Mouse (Mus musculus) splenic B cell, adult 2 months (primary cell): ENCODE measurements around the gene Ankrd50.

ENCODE experiments used
- DNase-seq: peaks from one replicate; pipeline ENCODE4 v3.0.0-alpha.2; 2011; ENCODE audit warnings: low read depth, low spot score
- H3K27me3 ChIP-seq: 2 replicates; pipeline ENCODE4 v1.6.1; 2012; ENCODE audit warnings: mild to moderate bottlenecking, low read length, moderate library complexity, mixed read lengths; ENCODE audit not compliant: control insufficient read depth, poor library complexity, insufficient read depth, severe bottlenecking
- H3K36me3 ChIP-seq: 2 replicates; pipeline ENCODE4 v1.6.1; 2012; ENCODE audit warnings: mild to moderate bottlenecking, low read length, moderate library complexity, mixed read lengths; ENCODE audit not compliant: control insufficient read depth, poor library complexity, insufficient read depth, severe bottlenecking

Gene Ankrd50

GRCm38 (mm10) chr3:38446586-38446985 is 38.1 kb downstream of the Ankrd50 start:
- Histone ChIP-seq H3K27me3 (no peaks in the 10 kb centered on the region), H3K36me3 (no peaks in the 10 kb centered on the region; the same call in 1 of the 2 replicates)
- DNase-seq, result no peak

- no peaks in the 10 kb centered on the region for H3K36me3 ChIP-seq
- no peak for DNase-seq
- H3K27me3 ChIP-seq, result no peaks in the 10 kb centered on the region
These were observed 40.8 kb downstream of the Ankrd50 start for GRCm38 (mm10) chr3:38443875-38444274.

- H3K27me3 ChIP-seq, result no peaks in the 10 kb centered on the region; the same call in 1 of the 2 replicates
- no peak for DNase-seq
- no peaks in the 10 kb centered on the region for H3K36me3 ChIP-seq
These were observed 44.1 kb downstream of the Ankrd50 start for GRCm38 (mm10) chr3:38440564-38440991.

GRCm38 (mm10) chr3:38436596-38436995 is 48.0 kb downstream of the Ankrd50 start:
- H3K27me3 ChIP-seq, result no peaks in the 10 kb centered on the region; the same call in 1 of the 2 replicates
- DNase-seq, result no peak

GRCm38 (mm10) chr3:38435828-38436227 is 48.8 kb downstream of the Ankrd50 start:
- H3K27me3 ChIP-seq, result no peaks in the 10 kb centered on the region; the same call in 1 of the 2 replicates
- DNase-seq, result no peak
- H3K36me3 ChIP-seq, result no peaks in the 10 kb centered on the region

More at GRCm38 (mm10) chr3:38436596-38436995, 48.0 kb downstream of the Ankrd50 start:
- no peaks in the 10 kb centered on the region for H3K36me3 ChIP-seq

- DNase-seq, result no peak
- no peaks in the 10 kb centered on the region; the same call in 1 of the 2 replicates for H3K27me3 ChIP-seq
- no peaks in the 10 kb centered on the region for H3K36me3 ChIP-seq
These were observed 50.2 kb downstream of the Ankrd50 start for GRCm38 (mm10) chr3:38434486-38434885.

- no peak for DNase-seq
- Histone ChIP-seq H3K36me3 (no peaks in the 10 kb centered on the region), H3K27me3 (no peaks in the 10 kb centered on the region; the same call in 1 of the 2 replicates)
These were observed 50.9 kb downstream of the Ankrd50 start for GRCm38 (mm10) chr3:38433495-38434464.

- Histone ChIP-seq H3K27me3 (no peaks in the 10 kb centered on the region), H3K36me3 (no peaks in the 10 kb centered on the region)
- no peak for DNase-seq
These were observed 53.2 kb downstream of the Ankrd50 start for GRCm38 (mm10) chr3:38431461-38431860.

- no peak for DNase-seq
- Histone ChIP-seq H3K36me3 (no peaks in the 10 kb centered on the region), H3K27me3 (no peaks in the 10 kb centered on the region)
These were observed 53.6 kb downstream of the Ankrd50 start for GRCm38 (mm10) chr3:38431042-38431441.

GRCm38 (mm10) chr3:38427200-38427599 is 57.4 kb downstream of the Ankrd50 start:
- no peaks in the 10 kb centered on the region for H3K36me3 ChIP-seq
- DNase-seq, result no peak
- no peaks in the 10 kb centered on the region for H3K27me3 ChIP-seq

- H3K27me3 ChIP-seq, result no peaks in the 10 kb centered on the region
- H3K36me3 ChIP-seq, result no peaks in the 10 kb centered on the region
- no peak for DNase-seq
These were observed 60.7 kb downstream of the Ankrd50 start for GRCm38 (mm10) chr3:38423966-38424365.

- DNase-seq, result no peak
- no peaks in the 10 kb centered on the region for H3K27me3 ChIP-seq
- H3K36me3 ChIP-seq, result no peaks in the 10 kb centered on the region
These were observed 64.7 kb downstream of the Ankrd50 start for GRCm38 (mm10) chr3:38419896-38420295.

- Histone ChIP-seq H3K27me3 (no peaks in the 10 kb centered on the region), H3K36me3 (no peaks in the 10 kb centered on the region)
- no peak for DNase-seq
These were observed 69.2 kb downstream of the Ankrd50 start for GRCm38 (mm10) chr3:38415292-38415930.
